Mouse (Mus musculus) lung, adult 2 months (tissue): ENCODE results near the gene Arl5c. TPM values are rescaled to one million over a fixed set of nuclear protein-coding genes. Genes with fewer than 3 reads are reported as not detected.

Source experiments
- DNase-seq: peaks from one replicate; pipeline ENCODE4 v3.0.0; 2022
- H3K4me1 ChIP-seq: fragments of 200-500 bp; 2 replicates; pipeline ENCODE4 v1.6.1; 2011; ENCODE audit warnings: low read length; ENCODE audit not compliant: control insufficient read depth, insufficient read depth
- H3K4me3 ChIP-seq: fragments of 200-500 bp; replicated peaks from 2 replicates; pipeline ENCODE3; 2011; ENCODE audit warnings: low read depth, mild to moderate bottlenecking, control low read depth, low read length; ENCODE audit errors: extremely low read depth
- CTCF ChIP-seq: fragments of 200-500 bp; IDR thresholded peaks from 2 replicates; pipeline ENCODE4 v1.5.1; 2011; ENCODE audit warnings: mild to moderate bottlenecking, low read length, control low read depth; ENCODE audit not compliant: insufficient read depth
- POLR2A ChIP-seq: fragments of 200-500 bp; IDR thresholded peaks from 2 replicates; pipeline ENCODE4 v1.6.1; 2011; ENCODE audit warnings: low read depth, mild to moderate bottlenecking, control low read depth, low read length, borderline replicate concordance; ENCODE audit errors: extremely low read depth
- WGBS: fragments of 180-500 bp; shearing (Covaris S2); methylation state at CpG from one replicate; pipeline ENCODE4 v1.1.7; 2018; 5-methylcytosine and 5-hydroxymethylcytosine counted together
- polyA plus RNA-seq: library from polyadenylated mRNA; depleted of rRNA; stranded (reverse); fragments of >200 nt; gene quantifications from 2 replicates; pipeline ENCODE4 v1.2.3, GENCODE M21; 2012

The Arl5c gene
- polyA plus RNA-seq, 1 experiment, result 5.1 TPM

- WGBS, result 85% methylated on average over 5 of the region's 5 CpGs
- DNase-seq, result no peak
- TF ChIP-seq POLR2A, result no peak
- no peak for TF ChIP-seq CTCF
- Histone ChIP-seq H3K4me3 (no peak overlapping the region), H3K4me1 (no peaks in the 10 kb centered on the region)
Observed at GRCm38 (mm10) chr11:97974141-97974540, 21.8 kb downstream of the Arl5c start.

GRCm38 (mm10) chr11:97972434-97972833 lies 23.5 kb downstream of the Arl5c start:
- TF ChIP-seq CTCF, result 0 out of 2 replicates have a peak, but pooled peaks have one; percentile 4
- TF ChIP-seq POLR2A, result no peak
- DNase-seq, result no peak
- Histone ChIP-seq H3K4me3 (no peak overlapping the region), H3K4me1 (no peaks in the 10 kb centered on the region)
- WGBS, result 77% methylated on average over 2 of the region's 2 CpGs

- 11% methylated on average over 7 of the region's 7 CpGs for WGBS
- Histone ChIP-seq H3K4me3 (no peak overlapping the region), H3K4me1 (no peaks in the 10 kb centered on the region)
- DNase-seq, result no peak
- TF ChIP-seq POLR2A (no peak), CTCF (no peak)
Observed at GRCm38 (mm10) chr11:97971232-97971631, 24.7 kb downstream of the Arl5c start.

- 67% methylated on average over 7 of the region's 7 CpGs for WGBS
- TF ChIP-seq POLR2A (no peak), CTCF (no peak)
- Histone ChIP-seq H3K4me3 (no peak overlapping the region), H3K4me1 (no peaks in the 10 kb centered on the region)
- no peak for DNase-seq
Observed at GRCm38 (mm10) chr11:97970771-97971170, 25.2 kb downstream of the Arl5c start.

- DNase-seq, result no peak
- WGBS, result 74% methylated on average over 5 of the region's 5 CpGs
- Histone ChIP-seq H3K4me3 (no peak overlapping the region), H3K4me1 (no peaks in the 10 kb centered on the region)
- TF ChIP-seq CTCF, result no peak
- TF ChIP-seq POLR2A, result no peak
Observed at GRCm38 (mm10) chr11:97968385-97968784, 27.6 kb downstream of the Arl5c start.

- Histone ChIP-seq H3K4me1 (no peaks in the 10 kb centered on the region), H3K4me3 (no peak overlapping the region)
- TF ChIP-seq POLR2A (no peak), CTCF (no peak)
- WGBS, result 34% methylated on average over 2 of the region's 2 CpGs
- no peak for DNase-seq
Observed at GRCm38 (mm10) chr11:97967114-97967513, 28.9 kb downstream of the Arl5c start.

- TF ChIP-seq POLR2A, result no peak
- peak; percentile 41; the same call in 1 of the 2 replicates for TF ChIP-seq CTCF
- no peak for DNase-seq
Observed at GRCm38 (mm10) chr11:97960907-97961306, 35.1 kb downstream of the Arl5c start.

GRCm38 (mm10) chr11:97959300-97959680 lies 36.7 kb downstream of the Arl5c start:
- WGBS, result 68% methylated on average over 5 of the region's 5 CpGs
- Histone ChIP-seq H3K4me3 (no peak overlapping the region), H3K4me1 (no peaks in the 10 kb centered on the region)
- DNase-seq, result no peak
- TF ChIP-seq POLR2A, result no peak
- no peak for TF ChIP-seq CTCF

More at GRCm38 (mm10) chr11:97960907-97961306, 35.1 kb downstream of the Arl5c start:
- WGBS, result 85% methylated on average over 1 of the region's 1 CpGs
- Histone ChIP-seq H3K4me1 (no peaks in the 10 kb centered on the region), H3K4me3 (no peak overlapping the region)

GRCm38 (mm10) chr11:97958641-97959299 lies 37.2 kb downstream of the Arl5c start:
- TF ChIP-seq CTCF (no peak), POLR2A (no peak)
- 65% methylated on average over 7 of the region's 7 CpGs for WGBS
- DNase-seq, result no peak
- Histone ChIP-seq H3K4me1 (no peaks in the 10 kb centered on the region), H3K4me3 (no peak overlapping the region)

GRCm38 (mm10) chr11:97956905-97957560 lies 38.9 kb downstream of the Arl5c start:
- no peak for TF ChIP-seq POLR2A
- no peak for TF ChIP-seq CTCF
- DNase-seq, result no peak
- whole genome bisulfite sequencing, result 54% methylated on average over 6 of the region's 6 CpGs
- Histone ChIP-seq H3K4me3 (no peak overlapping the region), H3K4me1 (no peaks in the 10 kb centered on the region)
